Mouse (Mus musculus) brain, embryonic 14.5 days (tissue): ENCODE measurements around the gene Emc6.

ENCODE experiments used
- CTCF ChIP-seq: fragments of 200-500 bp; IDR thresholded peaks from 2 replicates; pipeline ENCODE4 v1.5.1; 2012; ENCODE audit warnings: inconsistent platforms, mild to moderate bottlenecking, moderate library complexity, borderline replicate concordance; ENCODE audit not compliant: insufficient read depth, insufficient read length; ENCODE audit errors: extremely low read depth
- POLR2A ChIP-seq: fragments of 200-500 bp; IDR thresholded peaks from 2 replicates; pipeline ENCODE4 v1.6.1; 2012; ENCODE audit warnings: mild to moderate bottlenecking, inconsistent platforms, borderline replicate concordance; ENCODE audit not compliant: poor library complexity, insufficient read depth, insufficient read length, severe bottlenecking; ENCODE audit errors: extremely low read depth

- no peak for TF ChIP-seq POLR2A
- TF ChIP-seq CTCF: no peak
Measured at GRCm38 (mm10) chr11:73132999-73133398, 43.8 kb downstream of the Emc6 start.
